Mouse (Mus musculus) MEL-GATA-1-ER (cell line): ENCODE data around the gene Orai2.
"Not testable (repeated sequence)": the region's sequence is repeated elsewhere in the genome, so short reads cannot be mapped to it uniquely, and the experiment has no call there.

Source experiments
- DNase-seq: peaks from one replicate; pipeline ENCODE4 v3.0.0-alpha.2; 2012; ENCODE audit warnings: low read depth; ENCODE audit errors: extremely low read depth

The Orai2 gene

DNA sequence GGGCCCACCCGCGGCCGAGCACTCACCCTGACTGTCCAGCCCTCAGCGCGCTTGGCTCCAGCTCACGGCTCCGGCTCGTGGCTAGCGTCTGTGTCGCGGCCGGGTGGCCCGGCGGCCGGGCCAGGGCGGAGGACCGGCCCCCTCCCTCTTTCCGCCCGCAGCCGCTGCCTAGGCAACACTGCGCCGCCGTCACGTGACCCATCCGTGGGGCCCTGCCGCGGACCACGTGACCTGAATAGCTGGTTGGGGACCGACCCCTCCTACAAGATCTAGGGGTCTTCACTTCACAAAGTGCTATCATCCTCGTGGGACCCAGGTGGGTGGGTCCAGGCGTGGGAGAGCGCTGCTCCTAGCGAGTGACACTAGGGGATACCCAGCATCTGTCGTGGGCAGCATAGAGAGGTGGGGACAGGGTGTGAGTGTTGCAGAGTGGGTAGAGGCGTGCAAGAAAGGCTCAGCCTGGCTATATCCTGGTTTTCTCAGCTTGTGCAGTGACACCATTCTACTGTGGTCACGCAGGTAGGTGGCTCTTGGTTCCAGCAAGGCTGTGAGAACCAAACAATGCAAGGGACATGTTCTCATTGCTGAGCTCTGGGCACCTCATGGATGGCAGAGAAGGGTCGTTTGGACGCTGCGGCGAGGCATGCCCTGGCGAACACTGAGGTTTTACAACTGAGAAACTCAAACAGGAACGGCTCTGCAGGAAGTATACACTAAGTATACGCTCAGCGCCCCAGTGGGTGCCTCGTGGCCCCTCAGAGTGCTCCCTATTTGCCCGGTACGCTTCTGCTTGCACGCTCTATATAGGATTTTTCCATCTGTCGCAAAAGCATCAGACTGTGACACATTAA, at the start of gene Orai2:
Gene Orai2 (minus strand): TSS at position 202 of the 851 bp plus-strand sequence.
- DNase-seq, result peak; percentile 36

DNA sequence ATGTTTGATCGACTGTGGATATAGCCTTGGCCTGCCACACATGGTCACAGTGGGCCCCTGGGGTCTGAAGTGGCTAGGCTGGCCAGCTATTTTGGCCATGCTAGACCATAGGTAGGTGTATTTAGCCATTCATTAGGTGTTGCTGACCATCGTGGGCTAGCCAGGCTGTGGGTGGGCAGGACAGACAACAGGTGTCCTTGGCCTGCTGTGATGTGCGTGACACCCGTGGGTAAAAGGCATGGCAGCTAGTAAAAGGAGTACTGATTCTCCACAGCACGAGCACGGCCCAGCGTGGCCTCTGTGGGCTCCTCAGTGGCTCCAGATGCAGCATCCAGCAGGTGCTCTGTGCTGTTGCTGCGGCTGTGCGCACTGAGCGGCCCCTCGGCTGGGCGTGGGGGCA, 48.1 kb upstream of the Orai2 start:
- DNase-seq, result no peak

DNA sequence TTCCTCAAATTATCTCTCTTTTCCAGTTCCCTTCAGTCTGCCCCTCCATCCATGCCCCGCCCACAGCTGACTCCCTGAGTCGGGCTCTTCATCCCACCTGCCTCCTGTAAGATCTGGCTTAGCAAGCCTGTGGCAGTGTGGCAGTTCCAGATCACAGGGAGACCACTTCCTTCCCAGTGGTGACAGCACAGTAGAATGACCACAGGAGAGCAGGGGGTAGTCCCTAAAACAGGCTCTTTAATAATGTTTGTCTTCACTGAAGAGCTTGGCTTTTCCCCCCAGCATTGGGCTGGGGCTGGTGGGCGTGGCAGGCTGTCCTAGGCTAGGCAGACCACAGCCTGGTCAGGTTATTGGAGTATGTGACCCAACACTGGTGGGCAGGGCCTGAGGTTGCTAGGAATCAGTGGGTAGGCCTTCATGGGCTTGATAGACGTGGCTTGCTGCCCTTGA, 47.4 kb upstream of the Orai2 start:
- DNase-seq, result no peak

DNA sequence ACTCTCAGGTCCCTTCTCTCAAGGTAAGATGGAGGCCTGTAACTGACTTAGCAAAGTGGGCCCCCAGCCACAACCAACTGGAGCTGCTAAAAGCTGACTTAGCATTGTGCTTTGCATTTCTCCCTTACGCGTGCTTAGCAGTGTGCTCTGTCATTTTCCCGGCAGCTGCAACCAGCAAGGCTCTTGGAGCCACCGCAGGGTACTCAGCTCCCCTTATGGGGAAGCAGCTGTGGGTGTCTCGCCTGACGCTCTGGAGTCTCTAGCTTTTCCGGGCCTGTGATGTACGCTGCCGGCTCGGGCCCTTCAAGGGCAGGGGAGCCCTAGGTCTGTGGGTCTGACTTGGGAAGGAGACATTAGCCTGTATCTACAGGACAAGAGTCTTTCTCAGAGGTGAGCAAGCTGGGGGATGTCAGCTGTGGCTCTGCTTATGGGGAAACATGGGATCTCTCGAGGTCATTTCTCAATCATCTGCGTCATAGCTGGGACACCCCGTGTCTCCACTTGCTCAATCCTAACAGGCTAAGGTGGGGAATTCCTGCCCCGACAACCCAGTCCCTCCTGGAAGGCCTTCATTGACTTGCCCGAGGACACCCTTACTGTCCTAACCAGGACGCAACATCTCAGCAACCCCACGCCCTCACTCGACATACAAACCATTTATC, 46.6 kb upstream of the Orai2 start:
- no peak for DNase-seq

DNA sequence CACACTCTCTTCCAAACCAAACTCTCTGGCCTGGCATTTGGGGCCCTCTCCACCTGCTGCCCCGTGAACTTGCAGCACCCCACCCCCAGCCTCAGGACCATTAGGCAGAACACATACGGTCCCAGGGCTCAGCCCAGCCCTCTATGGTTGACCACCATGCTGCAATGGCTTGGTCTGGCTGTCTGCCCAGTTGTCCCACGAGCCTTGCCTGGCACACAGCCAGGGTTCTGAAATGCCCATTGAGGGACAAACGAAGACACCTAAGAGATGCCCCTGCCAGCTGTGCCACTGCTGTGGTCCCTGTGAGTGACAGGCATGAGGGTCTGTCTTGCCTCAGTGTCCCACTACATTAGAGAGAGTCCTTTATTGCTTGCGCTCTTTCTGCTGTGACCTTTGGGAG, 45.4 kb upstream of the Orai2 start:
- no peak for DNase-seq

DNA sequence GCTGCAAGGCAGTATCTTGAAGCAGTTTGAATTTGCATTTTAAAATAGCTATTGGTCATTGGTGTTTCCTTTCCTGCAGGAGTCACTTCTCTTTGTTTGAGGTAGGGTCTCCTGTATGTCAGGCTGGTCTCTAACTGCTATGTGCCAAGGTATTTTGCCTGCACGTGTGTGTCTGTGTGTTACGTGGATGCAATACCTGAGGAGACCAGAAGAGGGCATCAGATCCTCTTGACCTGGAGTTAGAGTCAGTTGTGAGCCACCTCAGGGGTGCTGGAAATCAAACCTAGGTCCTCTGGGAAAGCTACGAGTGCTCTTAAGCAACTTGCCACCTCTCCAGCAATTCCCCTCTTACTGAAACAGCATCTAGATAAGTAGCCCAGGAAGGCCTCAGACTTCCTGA, 44.7 kb upstream of the Orai2 start:
- DNase-seq, result no peak

DNA sequence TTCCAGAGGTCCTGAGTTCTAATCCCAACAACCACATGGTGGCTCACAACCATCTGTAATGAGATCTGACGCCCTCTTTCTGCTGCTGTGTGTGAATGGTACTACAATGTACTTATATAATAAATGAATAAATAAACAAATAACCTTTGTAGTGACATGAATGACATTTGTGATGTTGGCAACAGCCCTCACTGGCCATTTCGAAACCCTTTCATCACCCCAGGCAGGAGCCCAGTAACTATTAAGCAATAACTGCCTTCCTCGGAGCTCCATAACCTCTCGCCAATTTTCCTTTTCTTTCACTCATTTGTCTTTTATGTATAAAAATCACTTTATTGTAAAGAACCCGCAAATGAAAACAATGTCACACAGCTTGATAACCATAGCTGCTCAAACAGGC, 43.2 kb upstream of the Orai2 start:
- DNase-seq, result no peak

DNA sequence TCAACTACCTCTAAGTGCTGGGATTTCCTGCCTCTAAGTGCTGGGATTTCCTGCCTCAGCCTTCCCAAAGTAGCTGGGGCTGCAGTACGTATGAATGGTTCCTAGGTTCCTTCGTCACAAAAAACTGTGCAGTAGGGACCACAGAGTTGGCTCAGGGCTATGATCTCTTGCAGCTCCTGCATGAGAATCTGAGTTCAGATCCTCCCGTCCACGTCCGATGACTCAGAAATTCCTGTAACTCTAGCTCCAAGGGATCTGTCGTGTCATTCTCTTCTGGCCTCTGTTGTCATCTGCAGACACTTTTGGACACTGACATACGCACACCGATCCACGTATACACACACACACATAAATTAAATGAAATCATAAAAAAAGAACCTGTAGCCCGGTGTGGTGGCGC, 42.2 kb upstream of the Orai2 start:
- no peak for DNase-seq

DNA sequence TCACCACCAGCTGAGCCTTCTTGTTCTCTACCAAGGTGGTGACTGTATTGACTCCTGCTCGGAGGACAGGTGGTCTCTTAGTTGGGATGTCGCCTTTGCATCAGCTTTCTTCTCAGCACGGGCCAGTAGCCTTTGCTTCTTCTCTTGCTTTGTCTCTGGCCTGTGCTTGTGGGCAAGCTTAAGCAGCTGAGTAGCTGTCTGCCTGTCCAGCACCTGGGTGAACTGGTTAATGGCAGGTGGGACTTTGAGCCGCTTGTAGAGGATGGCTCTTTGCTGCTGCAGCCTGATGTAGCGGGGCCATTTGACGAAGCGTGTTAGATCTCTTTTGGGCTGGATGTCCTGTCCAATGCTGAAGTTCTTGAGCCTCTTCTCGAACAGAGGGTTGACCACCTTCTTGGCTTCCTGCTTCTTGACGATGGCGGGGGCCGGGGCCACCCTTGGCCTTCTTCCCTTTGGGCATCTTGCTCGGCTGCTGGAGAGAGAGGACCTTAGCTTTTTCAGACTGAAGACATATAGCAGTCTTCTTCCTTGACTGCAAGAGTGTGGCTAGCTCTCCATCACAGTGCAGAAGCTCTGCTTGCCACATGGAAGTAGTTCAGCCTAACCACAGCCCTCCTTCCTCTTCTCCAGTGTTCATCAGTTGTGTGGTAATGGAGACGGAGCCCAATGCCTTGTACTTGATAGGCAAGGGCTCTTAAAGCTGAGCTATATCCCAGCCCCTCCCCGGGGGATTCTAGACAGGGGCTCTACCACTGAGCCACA, 41.0 kb upstream of the Orai2 start:
- not testable (repeated sequence) for DNase-seq

DNA sequence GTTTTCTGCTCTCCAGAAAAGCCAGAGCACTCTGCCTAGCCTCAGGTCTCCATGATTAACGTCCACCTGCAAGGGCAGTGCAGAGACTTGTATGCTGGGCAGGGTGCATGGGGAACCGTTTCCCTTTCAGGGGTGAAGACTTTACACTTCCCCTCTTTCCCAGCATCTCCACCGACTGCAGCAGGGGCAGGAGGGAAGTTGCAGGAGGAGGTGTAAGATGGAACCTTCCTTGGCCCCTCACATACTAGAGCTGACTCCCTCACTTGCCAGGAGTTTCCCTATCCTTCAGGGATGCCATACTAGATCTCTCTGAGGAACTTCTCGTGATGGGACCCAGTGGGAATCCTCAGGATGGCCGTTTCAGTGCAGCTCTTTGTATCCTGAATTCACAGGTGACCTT, 40.0 kb upstream of the Orai2 start:
- no peak for DNase-seq

DNA sequence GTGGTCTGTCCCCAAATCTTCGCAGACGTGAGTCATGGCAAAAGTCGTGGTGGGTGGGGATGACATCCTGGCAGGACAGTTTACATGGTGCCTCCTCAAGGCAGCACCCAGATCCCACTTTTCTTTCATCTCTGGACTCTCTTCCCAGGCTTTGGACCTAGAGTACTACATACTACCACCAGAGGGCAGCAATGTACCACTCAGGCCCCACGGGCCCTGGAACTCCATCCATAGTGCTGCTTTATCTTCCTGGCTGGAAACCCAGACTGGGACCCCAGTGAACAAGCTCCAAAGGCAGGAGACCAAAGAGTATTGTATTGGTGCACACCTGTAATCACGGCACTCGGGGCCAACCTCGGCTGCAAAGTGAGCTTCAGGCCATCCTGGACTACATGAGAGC, 31.3 kb upstream of the Orai2 start:
- no peak for DNase-seq

DNA sequence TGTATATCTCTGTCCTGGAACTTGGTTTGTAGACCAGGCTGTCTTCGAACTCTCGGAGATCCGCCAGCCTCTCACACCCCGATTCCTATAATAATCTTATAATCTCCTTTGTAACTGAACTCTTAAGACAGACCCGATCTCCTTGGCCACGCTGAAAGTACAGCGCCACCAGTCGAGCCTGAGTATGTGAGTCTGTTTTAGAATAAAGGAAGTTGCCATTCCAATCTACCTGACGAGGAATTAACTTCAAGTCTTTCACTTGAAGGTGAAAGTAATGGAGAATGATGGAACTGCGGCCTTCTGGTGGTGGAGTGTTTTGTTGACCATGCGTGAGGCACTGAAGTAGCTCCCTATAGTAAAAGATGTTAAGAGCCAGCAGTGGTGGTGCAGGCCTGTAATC, 29.0 kb upstream of the Orai2 start:
- peak; percentile 18 for DNase-seq

DNA sequence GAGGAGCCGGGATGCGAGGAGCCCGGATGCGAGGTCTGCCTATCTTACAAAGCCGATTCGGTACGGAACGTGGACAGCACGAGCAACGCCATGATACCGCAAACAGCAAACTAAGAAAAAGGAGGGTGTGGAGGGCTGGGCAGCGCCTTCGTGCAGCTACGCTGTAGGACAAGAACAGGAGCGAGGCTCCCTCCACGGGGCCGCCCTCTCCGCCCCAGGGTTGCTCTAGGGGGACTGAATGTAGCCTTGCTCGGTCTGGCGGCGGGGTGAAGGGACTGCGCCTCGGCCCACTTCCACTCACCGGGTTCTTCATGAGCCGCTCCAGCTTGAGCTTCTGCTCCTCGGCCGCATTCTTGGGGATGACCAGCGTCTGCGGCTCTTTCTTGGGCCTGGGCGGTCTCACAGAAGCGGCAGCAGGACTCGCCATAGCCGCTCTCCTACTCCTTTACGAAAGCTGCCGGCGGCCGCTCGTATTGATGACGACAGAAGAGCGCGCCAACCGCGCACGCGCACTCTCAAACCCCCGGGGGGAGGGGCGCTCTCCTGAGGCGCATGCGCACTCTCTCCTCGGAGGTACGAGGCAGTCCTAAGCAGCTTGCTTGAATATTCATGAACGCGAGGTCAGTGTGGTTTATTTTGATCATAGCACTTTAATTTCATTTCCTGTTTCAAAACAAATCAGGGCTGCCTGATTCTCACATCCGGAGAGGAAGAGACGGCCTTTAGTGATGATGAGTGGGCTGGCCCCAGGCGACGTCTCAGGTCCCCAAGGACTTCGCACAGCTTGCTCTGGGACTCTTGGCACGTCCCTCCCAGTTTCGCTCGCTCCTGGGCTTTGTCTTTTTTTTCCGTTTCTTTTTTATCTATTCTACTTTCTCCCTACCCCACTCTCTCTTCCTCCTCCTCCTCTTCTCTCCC, 28.2 kb upstream of the Orai2 start, which contains the start of gene Prkrip1:
Gene Prkrip1 (minus strand): TSS at position 490 of the 918 bp plus-strand sequence.
- peak; percentile 93 for DNase-seq

DNA sequence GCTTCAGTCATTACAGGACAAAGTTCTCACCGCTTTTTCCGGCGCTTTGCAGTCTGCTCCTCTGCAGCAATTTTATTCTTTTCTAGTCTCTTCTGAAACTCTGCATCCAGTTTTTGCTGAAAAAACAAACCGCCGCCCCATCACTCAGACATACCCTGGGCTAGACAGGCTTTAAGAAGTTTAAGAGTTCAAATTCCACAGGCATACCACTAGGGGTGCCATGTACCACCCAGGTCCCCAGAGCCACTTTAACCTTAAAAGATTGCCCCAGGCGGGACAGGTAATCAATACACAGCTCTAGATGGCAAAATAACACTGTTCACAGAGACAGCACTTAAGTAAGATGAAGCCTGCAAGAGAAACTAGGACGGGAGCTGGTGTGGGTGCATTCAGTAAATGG, 21.4 kb upstream of the Orai2 start:
- no peak for DNase-seq

DNA sequence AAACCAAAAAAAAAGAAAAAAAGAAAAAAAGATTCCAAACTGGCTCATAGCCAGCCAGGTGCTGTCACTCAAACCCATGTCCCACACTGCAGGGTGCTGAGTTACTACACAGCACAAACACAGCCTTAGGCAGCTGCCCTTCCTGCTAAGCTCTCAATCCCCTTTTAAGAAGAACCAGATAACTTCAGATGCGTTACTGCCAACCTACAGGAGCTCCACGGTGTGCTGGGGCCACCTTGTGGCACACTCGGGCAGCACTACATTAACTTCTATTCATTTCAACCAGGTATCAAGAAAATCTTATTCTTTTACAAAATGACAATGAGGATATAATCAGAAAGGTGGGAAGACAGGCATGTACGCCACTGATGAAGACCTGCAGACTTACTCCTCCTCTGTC, 16.2 kb upstream of the Orai2 start:
- DNase-seq, result peak; percentile 41

DNA sequence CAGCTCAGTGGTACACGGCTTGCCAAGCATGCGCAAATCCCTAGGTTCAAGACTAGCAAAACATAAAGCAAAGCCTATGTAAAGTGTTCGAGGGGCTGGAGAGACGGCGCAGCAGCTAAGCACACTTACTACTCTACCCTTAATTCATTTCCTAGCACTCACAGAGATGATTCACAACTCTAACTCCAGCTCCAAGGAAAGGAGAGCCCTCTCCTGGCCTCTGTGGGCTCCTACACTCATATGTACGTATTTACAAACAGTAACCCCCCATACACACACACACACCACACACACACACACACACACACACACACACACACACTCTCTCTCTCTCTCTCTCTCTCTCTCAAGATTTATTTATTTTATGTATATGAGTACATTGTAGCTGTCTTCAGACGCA, 13.3 kb upstream of the Orai2 start:
- peak; percentile 23 for DNase-seq

DNA sequence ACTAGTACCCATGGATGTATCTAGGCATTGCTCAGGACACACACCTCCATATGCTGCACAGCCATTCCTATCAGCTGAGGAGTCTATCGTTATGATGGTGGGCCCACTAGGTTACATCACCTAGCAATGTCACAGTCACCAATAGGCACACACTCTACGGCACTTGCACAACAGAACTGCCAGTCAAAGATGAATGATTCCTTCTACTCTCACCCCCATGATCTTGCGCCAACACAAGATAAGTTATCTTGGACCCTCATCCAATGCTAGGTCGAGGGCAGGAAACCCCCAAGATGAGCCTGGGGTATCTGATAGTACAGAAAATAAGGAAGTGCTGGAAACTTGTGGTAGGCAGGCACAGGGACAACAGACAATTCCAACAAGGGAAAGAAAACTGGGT, 12.3 kb upstream of the Orai2 start:
- peak; percentile 73 for DNase-seq

DNA sequence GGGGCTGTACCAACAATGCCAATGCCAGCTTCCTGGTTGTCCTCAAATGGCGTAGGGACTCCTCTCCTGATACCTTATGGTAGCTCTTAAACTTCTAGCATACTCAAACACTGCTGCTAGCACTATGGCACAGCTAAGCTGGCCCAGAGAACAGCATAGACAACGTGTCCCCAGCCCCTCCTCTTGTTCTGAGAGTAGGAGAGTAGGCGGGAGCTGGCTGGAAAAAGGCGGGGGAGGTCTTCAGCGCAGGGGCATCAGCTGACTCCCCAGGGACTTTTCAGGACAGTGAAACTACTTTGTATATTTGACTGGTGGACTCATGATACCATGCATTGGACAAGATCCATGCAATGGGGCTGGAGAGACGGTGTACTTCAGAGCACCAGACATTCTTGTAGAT, 11.5 kb upstream of the Orai2 start:
- no peak for DNase-seq

DNA sequence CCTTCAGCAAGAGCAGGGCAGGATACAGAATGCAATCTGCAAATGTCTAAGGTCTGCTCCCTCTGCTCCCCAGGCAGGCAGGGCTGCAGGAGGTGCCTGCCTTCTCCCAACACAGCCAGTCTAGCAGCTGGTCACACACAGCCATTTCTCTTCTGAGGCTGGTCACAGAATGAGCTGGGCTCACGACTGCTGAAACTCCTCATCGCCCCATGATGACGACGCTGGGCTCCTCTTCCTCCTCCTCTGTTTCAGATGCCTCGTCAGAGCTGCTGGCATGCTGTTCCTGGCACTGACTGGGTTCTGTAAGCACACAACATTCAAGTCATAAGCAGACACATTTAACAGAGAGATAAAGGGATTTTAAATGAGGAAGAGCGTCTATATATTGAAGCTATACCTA, 10.7 kb upstream of the Orai2 start:
- no peak for DNase-seq

DNA sequence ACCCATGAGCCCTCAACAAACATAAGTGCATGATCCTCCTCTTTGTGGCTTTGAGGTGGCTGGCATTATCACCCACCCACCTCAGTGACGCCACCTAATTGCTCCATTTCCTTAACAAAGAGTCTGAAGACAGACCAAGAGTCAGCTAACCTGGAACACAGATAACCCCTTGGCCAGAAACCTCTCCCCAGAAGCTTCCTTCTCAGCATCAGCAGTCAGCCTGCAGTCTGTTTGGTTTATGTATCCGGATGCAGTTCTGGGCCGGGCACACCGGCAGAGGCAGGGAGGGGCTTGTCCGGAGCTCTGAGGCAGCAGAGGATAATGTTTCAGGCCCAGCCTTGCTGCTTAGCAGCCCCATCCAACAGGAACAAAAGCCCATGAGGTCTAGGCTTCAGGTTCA, 9.1 kb upstream of the Orai2 start:
- DNase-seq, result no peak
